Mouse (Mus musculus) CH12.LX (cell line): Measurements from ENCODE around the gene Kmt5a.
A peak's percentile ranks its signal among the peaks of the same experiment; 100 is the strongest.

Source experiments
- EP300 ChIP-seq: IDR thresholded peaks from 2 replicates; pipeline ENCODE4 v1.6.1; 2011; ENCODE audit warnings: low read length, improper control_type of control experiment
- POLR2A ChIP-seq: IDR thresholded peaks from 2 replicates; pipeline ENCODE4 v1.6.1; 2011; ENCODE audit warnings: low read depth, mild to moderate bottlenecking, improper control_type of control experiment, low read length
- USF2 ChIP-seq: conservative IDR thresholded peaks from 2 replicates; pipeline ENCODE4 v1.6.1; 2011; ENCODE audit warnings: low read depth, low read length, improper control_type of control experiment
- ZNF384 ChIP-seq: IDR thresholded peaks from 2 replicates; pipeline ENCODE4 v1.6.1; 2012; ENCODE audit warnings: low read depth, low read length, improper control_type of control experiment, inconsistent platforms

- TF ChIP-seq ZNF384 (no peak), EP300 (no peak), POLR2A (peak; percentile 51; the same call in 1 of the 2 replicates), USF2 (no peak)
Observed at GRCm38 (mm10) chr5:124446301-124446881, 6.7 kb downstream of the Kmt5a start.
